Mouse (Mus musculus): ENCODE measurements around the gene Gnaq. TPM values are rescaled to one million over a fixed set of nuclear protein-coding genes. Genes with fewer than 3 reads are reported as not detected.

Gene Gnaq
- polyA plus RNA-seq, 1 experiment from 2014 or later, result 4.6 TPM

- H3K27ac ChIP-seq (ENCODE audit: low read length), result no peak overlapping the region
- no peaks in the 10 kb centered on the region for H3K9me3 ChIP-seq (replicated peaks; ENCODE audit: control insufficient read depth, low read length)
- H3K4me2 ChIP-seq (ENCODE audit: low read depth, low read length), result no peak overlapping the region
- H3K27me3 ChIP-seq (ENCODE audit: control insufficient read depth, insufficient read depth, low read depth, low read length), result no peaks in the 10 kb centered on the region
- no peak overlapping the region for H3K9ac ChIP-seq (ENCODE audit: low read depth, low read length)
- H3K36me3 ChIP-seq (ENCODE audit: control insufficient read depth, insufficient read depth), result no peaks in the 10 kb centered on the region
- H3K4me3 ChIP-seq (ENCODE audit: low read depth, low read length), result no peak overlapping the region
- H3K4me1 ChIP-seq (ENCODE audit: control insufficient read depth, low read depth, low read length), result peaks cover 5% of the 10 kb centered on the region
- no peak for ATAC-seq (ENCODE audit: low read depth)
Observed at GRCm38 (mm10) chr19:16329056-16329455, 196.4 kb downstream of the Gnaq start.

- H3K9ac ChIP-seq (ENCODE audit: low read depth, low read length), result no peak overlapping the region
- H3K27me3 ChIP-seq (ENCODE audit: control insufficient read depth, insufficient read depth, low read depth, low read length), result no peaks in the 10 kb centered on the region
- no peaks in the 10 kb centered on the region for H3K36me3 ChIP-seq (ENCODE audit: control insufficient read depth, insufficient read depth)
- no peak for ATAC-seq (ENCODE audit: low read depth)
- no peaks in the 10 kb centered on the region for H3K9me3 ChIP-seq (replicated peaks; ENCODE audit: control insufficient read depth, low read length)
- H3K4me2 ChIP-seq (ENCODE audit: low read depth, low read length), result no peak overlapping the region
- peaks cover 5% of the 10 kb centered on the region for H3K4me1 ChIP-seq (ENCODE audit: control insufficient read depth, low read depth, low read length)
- H3K27ac ChIP-seq (ENCODE audit: low read length), result no peak overlapping the region
- 77% methylated on average over 6 of the region's 6 CpGs for WGBS (ENCODE audit: insufficient replicate concordance)
- no peak overlapping the region for H3K4me3 ChIP-seq (ENCODE audit: low read depth, low read length)
Observed at GRCm38 (mm10) chr19:16329648-16330047, 197.0 kb downstream of the Gnaq start.

- no peak for ATAC-seq (ENCODE audit: low read depth)
- Histone ChIP-seq H3K27me3 (ENCODE audit: control insufficient read depth, insufficient read depth, low read depth, low read length) (no peaks in the 10 kb centered on the region), H3K9me3 (replicated peaks; ENCODE audit: control insufficient read depth, low read length) (no peaks in the 10 kb centered on the region), H3K36me3 (ENCODE audit: control insufficient read depth, insufficient read depth) (no peaks in the 10 kb centered on the region), H3K9ac (ENCODE audit: low read depth, low read length) (no peak overlapping the region), H3K4me2 (ENCODE audit: low read depth, low read length) (no peak overlapping the region), H3K4me1 (ENCODE audit: control insufficient read depth, low read depth, low read length) (peaks cover 5% of the 10 kb centered on the region), H3K27ac (ENCODE audit: low read length) (no peak overlapping the region), H3K4me3 (ENCODE audit: low read depth, low read length) (no peak overlapping the region)
- 62% methylated on average over 7 of the region's 7 CpGs for WGBS (ENCODE audit: insufficient replicate concordance)
Observed at GRCm38 (mm10) chr19:16330161-16330560, 197.5 kb downstream of the Gnaq start.

GRCm38 (mm10) chr19:16331047-16331446 lies 198.4 kb downstream of the Gnaq start:
- H3K36me3 ChIP-seq (ENCODE audit: control insufficient read depth, insufficient read depth), result no peaks in the 10 kb centered on the region
- no peaks in the 10 kb centered on the region for H3K9me3 ChIP-seq (replicated peaks; ENCODE audit: control insufficient read depth, low read length)
- no peak overlapping the region for H3K4me3 ChIP-seq (ENCODE audit: low read depth, low read length)
- peaks cover 2% of the 10 kb centered on the region for H3K4me1 ChIP-seq (ENCODE audit: control insufficient read depth, low read depth, low read length)
- 61% methylated on average over 6 of the region's 6 CpGs for WGBS (ENCODE audit: insufficient replicate concordance)
- H3K4me2 ChIP-seq (ENCODE audit: low read depth, low read length), result no peak overlapping the region
- no peak overlapping the region for H3K9ac ChIP-seq (ENCODE audit: low read depth, low read length)
- H3K27ac ChIP-seq (ENCODE audit: low read length), result no peak overlapping the region
- no peaks in the 10 kb centered on the region for H3K27me3 ChIP-seq (ENCODE audit: control insufficient read depth, insufficient read depth, low read depth, low read length)
- no peak for ATAC-seq (ENCODE audit: low read depth)

GRCm38 (mm10) chr19:16337866-16338530 lies 205.4 kb downstream of the Gnaq start:
- no peak for ATAC-seq (ENCODE audit: low read depth)
- no peak overlapping the region for H3K4me2 ChIP-seq (ENCODE audit: low read depth, low read length)
- H3K27me3 ChIP-seq (ENCODE audit: control insufficient read depth, insufficient read depth, low read depth, low read length), result no peaks in the 10 kb centered on the region
- no peaks in the 10 kb centered on the region for H3K9me3 ChIP-seq (replicated peaks; ENCODE audit: control insufficient read depth, low read length)
- H3K27ac ChIP-seq (ENCODE audit: low read length), result no peak overlapping the region
- no peaks in the 10 kb centered on the region for H3K36me3 ChIP-seq (ENCODE audit: control insufficient read depth, insufficient read depth)
- 68% methylated on average over 9 of the region's 9 CpGs for WGBS (ENCODE audit: insufficient replicate concordance)
- H3K4me3 ChIP-seq (ENCODE audit: low read depth, low read length), result no peak overlapping the region
- H3K9ac ChIP-seq (ENCODE audit: low read depth, low read length), result no peak overlapping the region
- no peaks in the 10 kb centered on the region for H3K4me1 ChIP-seq (ENCODE audit: control insufficient read depth, low read depth, low read length)

- 58% methylated on average over 4 of the region's 4 CpGs for WGBS (ENCODE audit: insufficient replicate concordance)
- H3K4me1 ChIP-seq (ENCODE audit: control insufficient read depth, low read depth, low read length), result no peaks in the 10 kb centered on the region
- no peak overlapping the region for H3K27ac ChIP-seq (ENCODE audit: low read length)
- no peaks in the 10 kb centered on the region for H3K36me3 ChIP-seq (ENCODE audit: control insufficient read depth, insufficient read depth)
- ATAC-seq (ENCODE audit: low read depth), result no peak
- H3K9me3 ChIP-seq (replicated peaks; ENCODE audit: control insufficient read depth, low read length), result no peaks in the 10 kb centered on the region
- H3K27me3 ChIP-seq (ENCODE audit: control insufficient read depth, insufficient read depth, low read depth, low read length), result no peaks in the 10 kb centered on the region
- H3K4me2 ChIP-seq (ENCODE audit: low read depth, low read length), result no peak overlapping the region
- H3K9ac ChIP-seq (ENCODE audit: low read depth, low read length), result no peak overlapping the region
- H3K4me3 ChIP-seq (ENCODE audit: low read depth, low read length), result no peak overlapping the region
Observed at GRCm38 (mm10) chr19:16339954-16340586, 207.4 kb downstream of the Gnaq start.

GRCm38 (mm10) chr19:16342702-16343101 lies 210.1 kb downstream of the Gnaq start:
- Histone ChIP-seq H3K36me3 (ENCODE audit: control insufficient read depth, insufficient read depth) (no peaks in the 10 kb centered on the region), H3K4me2 (ENCODE audit: low read depth, low read length) (no peak overlapping the region), H3K9ac (ENCODE audit: low read depth, low read length) (no peak overlapping the region), H3K9me3 (replicated peaks; ENCODE audit: control insufficient read depth, low read length) (no peaks in the 10 kb centered on the region), H3K4me3 (ENCODE audit: low read depth, low read length) (no peak overlapping the region), H3K4me1 (ENCODE audit: control insufficient read depth, low read depth, low read length) (no peaks in the 10 kb centered on the region), H3K27ac (ENCODE audit: low read length) (no peak overlapping the region), H3K27me3 (ENCODE audit: control insufficient read depth, insufficient read depth, low read depth, low read length) (no peaks in the 10 kb centered on the region)
- ATAC-seq (ENCODE audit: low read depth), result no peak
- WGBS (ENCODE audit: insufficient replicate concordance), result 41% methylated on average over 2 of the region's 2 CpGs

- Histone ChIP-seq H3K4me2 (ENCODE audit: low read depth, low read length) (no peak overlapping the region), H3K27ac (ENCODE audit: low read length) (no peak overlapping the region), H3K9me3 (replicated peaks; ENCODE audit: control insufficient read depth, low read length) (no peaks in the 10 kb centered on the region), H3K36me3 (ENCODE audit: control insufficient read depth, insufficient read depth) (no peaks in the 10 kb centered on the region), H3K4me3 (ENCODE audit: low read depth, low read length) (no peak overlapping the region), H3K4me1 (ENCODE audit: control insufficient read depth, low read depth, low read length) (no peaks in the 10 kb centered on the region), H3K9ac (ENCODE audit: low read depth, low read length) (no peak overlapping the region), H3K27me3 (ENCODE audit: control insufficient read depth, insufficient read depth, low read depth, low read length) (no peaks in the 10 kb centered on the region)
- ATAC-seq (ENCODE audit: low read depth), result no peak
- 72% methylated on average over 2 of the region's 2 CpGs for WGBS (ENCODE audit: insufficient replicate concordance)
Observed at GRCm38 (mm10) chr19:16345516-16345915, 212.9 kb downstream of the Gnaq start.

- no peak for ATAC-seq (ENCODE audit: low read depth)
- no peak overlapping the region for H3K4me3 ChIP-seq (ENCODE audit: low read depth, low read length)
- H3K9me3 ChIP-seq (replicated peaks; ENCODE audit: control insufficient read depth, low read length), result no peaks in the 10 kb centered on the region
- H3K27ac ChIP-seq (ENCODE audit: low read length), result no peak overlapping the region
- no peaks in the 10 kb centered on the region for H3K4me1 ChIP-seq (ENCODE audit: control insufficient read depth, low read depth, low read length)
- H3K9ac ChIP-seq (ENCODE audit: low read depth, low read length), result no peak overlapping the region
- 71% methylated on average over 3 of the region's 3 CpGs for WGBS (ENCODE audit: insufficient replicate concordance)
- H3K4me2 ChIP-seq (ENCODE audit: low read depth, low read length), result no peak overlapping the region
- no peaks in the 10 kb centered on the region for H3K36me3 ChIP-seq (ENCODE audit: control insufficient read depth, insufficient read depth)
- H3K27me3 ChIP-seq (ENCODE audit: control insufficient read depth, insufficient read depth, low read depth, low read length), result no peaks in the 10 kb centered on the region
Observed at GRCm38 (mm10) chr19:16347037-16347436, 214.4 kb downstream of the Gnaq start.
